Mouse (Mus musculus): ENCODE results near the gene Hhipl1.
A peak's percentile ranks its signal among the peaks of the same experiment; 100 is the strongest.

Hhipl1 gene

GRCm38 (mm10) chr12:108305812-108306794, at the start of gene Hhipl1:
Hhipl1 (plus strand) TSS chr12:108306270.
- peak in 1 of 2 experiments; percentile 45 for DNase-seq

GRCm38 (mm10) chr12:108256734-108257133, 49.3 kb upstream of the Hhipl1 start:
- DNase-seq = no peak

- DNase-seq = no peak
Observed at GRCm38 (mm10) chr12:108259322-108260049, 46.6 kb upstream of the Hhipl1 start.

- peak in 1 of 2 experiments; percentile 29 for DNase-seq
Observed at GRCm38 (mm10) chr12:108260950-108261349, 45.1 kb upstream of the Hhipl1 start.

- DNase-seq = no peak
Observed at GRCm38 (mm10) chr12:108264918-108265317, 41.2 kb upstream of the Hhipl1 start.

- peak; percentile 75 to 76 for DNase-seq
Observed at GRCm38 (mm10) chr12:108265831-108266619, 40.0 kb upstream of the Hhipl1 start.

GRCm38 (mm10) chr12:108267653-108268052, 38.4 kb upstream of the Hhipl1 start:
- no peak for DNase-seq

- DNase-seq = peak; percentile 40 to 58
Observed at GRCm38 (mm10) chr12:108268970-108269369, 37.1 kb upstream of the Hhipl1 start.

- DNase-seq = no peak
Observed at GRCm38 (mm10) chr12:108269699-108270098, 36.4 kb upstream of the Hhipl1 start.

GRCm38 (mm10) chr12:108270240-108270919, 35.7 kb upstream of the Hhipl1 start:
- DNase-seq = peak in 1 of 2 experiments; percentile 40

- DNase-seq = peak in 1 of 2 experiments; percentile 57
Observed at GRCm38 (mm10) chr12:108271351-108272142, 34.5 kb upstream of the Hhipl1 start.

- peak in 1 of 2 experiments; percentile 51 for DNase-seq
Observed at GRCm38 (mm10) chr12:108272143-108272635, 33.9 kb upstream of the Hhipl1 start.

GRCm38 (mm10) chr12:108273466-108274312, 32.4 kb upstream of the Hhipl1 start:
- peak in 1 of 2 experiments; percentile 39 for DNase-seq

- no peak for DNase-seq
Observed at GRCm38 (mm10) chr12:108274313-108274595, 31.8 kb upstream of the Hhipl1 start.

- DNase-seq = peak in 1 of 2 experiments; percentile 74
Observed at GRCm38 (mm10) chr12:108274661-108275507, 31.2 kb upstream of the Hhipl1 start, which contains the start of gene Ccdc85c. Ccdc85c (minus strand) TSS chr12:108275425.

GRCm38 (mm10) chr12:108275508-108275890, 30.6 kb upstream of the Hhipl1 start:
- peak; percentile 97 to 99 for DNase-seq

GRCm38 (mm10) chr12:108275920-108276822, 29.9 kb upstream of the Hhipl1 start:
- DNase-seq = peak; percentile 74 to 78

GRCm38 (mm10) chr12:108277341-108277841, 28.7 kb upstream of the Hhipl1 start:
- DNase-seq = peak in 1 of 2 experiments; percentile 34
